Mouse (Mus musculus): ENCODE measurements around the gene Ranbp10. TPM values are rescaled to one million over a fixed set of nuclear protein-coding genes. Genes with fewer than 3 reads are reported as not detected.

Gene Ranbp10
- polyA plus RNA-seq, 1 experiment from 2014 or later: 11.3 TPM

GRCm38 (mm10) chr8:105754688-105755087 lies 72.5 kb downstream of the Ranbp10 start:
- Histone ChIP-seq H3K27ac (ENCODE audit: poor library complexity, severe bottlenecking) (no peak overlapping the region), H3K9ac (no peak overlapping the region), H3K4me3 (no peak overlapping the region), H3K9me3 (replicated peaks) (no peaks in the 10 kb centered on the region), H3K27me3 (replicated peaks) (no peaks in the 10 kb centered on the region), H3K36me3 (no peaks in the 10 kb centered on the region), H3K4me1 (replicated peaks) (peaks cover 26% of the 10 kb centered on the region), H3K4me2 (no peak overlapping the region)
- 61% methylated on average over 2 of the region's 2 CpGs for WGBS
- ATAC-seq (ENCODE audit: insufficient number of reproducible peaks, low FRiP score): no peak

- Histone ChIP-seq H3K36me3 (no peaks in the 10 kb centered on the region), H3K27me3 (replicated peaks) (no peaks in the 10 kb centered on the region), H3K9me3 (replicated peaks) (no peaks in the 10 kb centered on the region), H3K4me3 (no peak overlapping the region), H3K9ac (no peak overlapping the region), H3K4me1 (replicated peaks) (peaks cover 28% of the 10 kb centered on the region), H3K27ac (ENCODE audit: poor library complexity, severe bottlenecking) (no peak overlapping the region), H3K4me2 (no peak overlapping the region)
- 71% methylated on average over 2 of the region's 2 CpGs for WGBS
- no peak for ATAC-seq (ENCODE audit: insufficient number of reproducible peaks, low FRiP score)
Observed at GRCm38 (mm10) chr8:105753916-105754315, 73.2 kb downstream of the Ranbp10 start.

- Histone ChIP-seq H3K36me3 (0 out of 2 replicates have a peak, but pooled peaks cover 3% of the 10 kb centered on the region), H3K4me1 (replicated peaks) (peaks cover 29% of the 10 kb centered on the region), H3K27ac (ENCODE audit: poor library complexity, severe bottlenecking) (peak overlapping the region; percentile 63), H3K9ac (0 out of 2 replicates have a peak overlapping the region, but pooled peaks have one; percentile 2), H3K27me3 (replicated peaks) (no peaks in the 10 kb centered on the region), H3K9me3 (replicated peaks) (no peaks in the 10 kb centered on the region), H3K4me3 (peak overlapping the region; percentile 17; the same call in 1 of the 2 replicates), H3K4me2 (peak overlapping the region; percentile 54)
- 6% methylated on average over 11 of the region's 11 CpGs for WGBS
- peak; percentile 69 for ATAC-seq (ENCODE audit: insufficient number of reproducible peaks, low FRiP score)
Observed at GRCm38 (mm10) chr8:105750606-105751005, 76.5 kb downstream of the Ranbp10 start.

- no peak for ATAC-seq (ENCODE audit: insufficient number of reproducible peaks, low FRiP score)
- 74% methylated on average over 4 of the region's 4 CpGs for WGBS
- Histone ChIP-seq H3K9me3 (replicated peaks) (no peaks in the 10 kb centered on the region), H3K4me1 (replicated peaks) (peaks cover 18% of the 10 kb centered on the region), H3K9ac (no peak overlapping the region), H3K36me3 (0 out of 2 replicates have a peak, but pooled peaks cover 3% of the 10 kb centered on the region), H3K27me3 (replicated peaks) (no peaks in the 10 kb centered on the region), H3K4me3 (no peak overlapping the region), H3K27ac (ENCODE audit: poor library complexity, severe bottlenecking) (no peak overlapping the region), H3K4me2 (no peak overlapping the region)
Observed at GRCm38 (mm10) chr8:105743301-105743700, 83.8 kb downstream of the Ranbp10 start.

GRCm38 (mm10) chr8:105739216-105739615 lies 87.9 kb downstream of the Ranbp10 start:
- no peaks in the 10 kb centered on the region for H3K9me3 ChIP-seq (replicated peaks)
- no peak overlapping the region for H3K4me3 ChIP-seq
- no peak overlapping the region for H3K9ac ChIP-seq
- ATAC-seq (ENCODE audit: insufficient number of reproducible peaks, low FRiP score): no peak
- H3K4me1 ChIP-seq (replicated peaks): 0 out of 2 replicates have a peak, but pooled peaks cover 8% of the 10 kb centered on the region
- WGBS: 85% methylated on average over 5 of the region's 5 CpGs
- no peak overlapping the region for H3K4me2 ChIP-seq
- no peak overlapping the region for H3K27ac ChIP-seq (ENCODE audit: poor library complexity, severe bottlenecking)
- no peaks in the 10 kb centered on the region for H3K36me3 ChIP-seq
- no peaks in the 10 kb centered on the region for H3K27me3 ChIP-seq (replicated peaks)

GRCm38 (mm10) chr8:105732186-105732585 lies 95.0 kb downstream of the Ranbp10 start:
- Histone ChIP-seq H3K27ac (ENCODE audit: poor library complexity, severe bottlenecking) (no peak overlapping the region), H3K4me3 (no peak overlapping the region), H3K4me1 (replicated peaks) (peaks cover 7% of the 10 kb centered on the region; the same call in 1 of the 2 replicates), H3K9me3 (replicated peaks) (no peaks in the 10 kb centered on the region), H3K27me3 (replicated peaks) (no peaks in the 10 kb centered on the region), H3K9ac (no peak overlapping the region), H3K4me2 (no peak overlapping the region), H3K36me3 (peaks cover 11% of the 10 kb centered on the region)
- ATAC-seq (ENCODE audit: insufficient number of reproducible peaks, low FRiP score): no peak
- 86% methylated on average over 5 of the region's 5 CpGs for WGBS

GRCm38 (mm10) chr8:105727397-105728124 lies 99.6 kb downstream of the Ranbp10 start:
- Histone ChIP-seq H3K27me3 (replicated peaks) (no peaks in the 10 kb centered on the region), H3K4me1 (replicated peaks) (peaks cover 7% of the 10 kb centered on the region; the same call in 1 of the 2 replicates), H3K4me3 (no peak overlapping the region), H3K27ac (ENCODE audit: poor library complexity, severe bottlenecking) (peak overlapping the region; percentile 71), H3K9ac (0 out of 2 replicates have a peak overlapping the region, but pooled peaks have one; percentile 25), H3K9me3 (replicated peaks) (no peaks in the 10 kb centered on the region), H3K4me2 (no peak overlapping the region), H3K36me3 (peaks cover 36% of the 10 kb centered on the region)
- ATAC-seq (ENCODE audit: insufficient number of reproducible peaks, low FRiP score): peak; percentile 87
- 68% methylated on average over 18 of the region's 18 CpGs for WGBS

GRCm38 (mm10) chr8:105725726-105726125 lies 101.4 kb downstream of the Ranbp10 start:
- Histone ChIP-seq H3K9ac (no peak overlapping the region), H3K9me3 (replicated peaks) (no peaks in the 10 kb centered on the region), H3K27ac (ENCODE audit: poor library complexity, severe bottlenecking) (no peak overlapping the region), H3K36me3 (peaks cover 32% of the 10 kb centered on the region), H3K4me2 (no peak overlapping the region), H3K4me1 (replicated peaks) (peaks cover 7% of the 10 kb centered on the region; the same call in 1 of the 2 replicates), H3K27me3 (replicated peaks) (no peaks in the 10 kb centered on the region), H3K4me3 (no peak overlapping the region)
- no peak for ATAC-seq (ENCODE audit: insufficient number of reproducible peaks, low FRiP score)
- 70% methylated on average over 5 of the region's 5 CpGs for WGBS

GRCm38 (mm10) chr8:105722861-105723260 lies 104.3 kb downstream of the Ranbp10 start:
- H3K4me2 ChIP-seq: no peak overlapping the region
- WGBS: 82% methylated on average over 9 of the region's 9 CpGs
- no peak overlapping the region for H3K27ac ChIP-seq (ENCODE audit: poor library complexity, severe bottlenecking)
- peaks cover 4% of the 10 kb centered on the region; the same call in 1 of the 2 replicates for H3K4me1 ChIP-seq (replicated peaks)
- ATAC-seq (ENCODE audit: insufficient number of reproducible peaks, low FRiP score): no peak
- no peaks in the 10 kb centered on the region for H3K27me3 ChIP-seq (replicated peaks)
- no peaks in the 10 kb centered on the region for H3K9me3 ChIP-seq (replicated peaks)
- H3K9ac ChIP-seq: no peak overlapping the region
- H3K4me3 ChIP-seq: no peak overlapping the region
- peaks cover 31% of the 10 kb centered on the region for H3K36me3 ChIP-seq

- no peak overlapping the region for H3K4me3 ChIP-seq
- WGBS: 84% methylated on average over 4 of the region's 4 CpGs
- H3K27me3 ChIP-seq (replicated peaks): no peaks in the 10 kb centered on the region
- H3K4me2 ChIP-seq: no peak overlapping the region
- peaks cover 19% of the 10 kb centered on the region for H3K36me3 ChIP-seq
- no peaks in the 10 kb centered on the region for H3K9me3 ChIP-seq (replicated peaks)
- no peak for ATAC-seq (ENCODE audit: insufficient number of reproducible peaks, low FRiP score)
- H3K4me1 ChIP-seq (replicated peaks): no peaks in the 10 kb centered on the region
- no peak overlapping the region for H3K9ac ChIP-seq
- no peak overlapping the region for H3K27ac ChIP-seq (ENCODE audit: poor library complexity, severe bottlenecking)
Observed at GRCm38 (mm10) chr8:105719637-105720036, 107.5 kb downstream of the Ranbp10 start.

Measured in heart, embryonic 12.5 days (tissue).